Mouse (Mus musculus) CH12.LX (cell line): Measurements from ENCODE around the gene Usp36. TPM values are rescaled to one million over a fixed set of nuclear protein-coding genes. Genes with fewer than 3 reads are reported as not detected.

Experiments
- DNase-seq: peaks from one replicate; pipeline ENCODE4 v3.0.0-alpha.2; 2013; ENCODE audit errors: extremely low read depth
- H3K27ac ChIP-seq: 2 replicates; pipeline ENCODE4 v1.5.1; 2012; ENCODE audit warnings: low read depth, mild to moderate bottlenecking, control low read depth, moderate library complexity; ENCODE audit not compliant: insufficient read depth
- H3K27me3 ChIP-seq: replicated peaks from 2 replicates; pipeline ENCODE3; 2012; ENCODE audit warnings: inconsistent platforms
- H3K36me3 ChIP-seq, 2 experiments: replicated peaks in 1 of 2; 2 replicates each; pipeline versions ENCODE3 to v1.6.1; 2012; ENCODE audit warnings: inconsistent platforms in 1 of 2, low read length in 1 of 2, mild to moderate bottlenecking in 1 of 2, mixed read lengths in 1 of 2, moderate library complexity in 1 of 2; ENCODE audit not compliant: control insufficient read depth in 1 of 2, insufficient read depth in 1 of 2
- H3K4me1 ChIP-seq, 2 experiments: 2 replicates each; pipeline ENCODE4 v1.6.1; 2012; ENCODE audit warnings: inconsistent platforms in 1 of 2, moderate library complexity in 1 of 2; ENCODE audit not compliant: insufficient read depth in 2 of 2, control insufficient read depth in 1 of 2
- H3K4me2 ChIP-seq: 2 replicates; pipeline ENCODE4 v1.6.1; 2012; ENCODE audit warnings: low read depth, mild to moderate bottlenecking, control low read depth; ENCODE audit not compliant: poor library complexity, insufficient read depth, severe bottlenecking
- H3K4me3 ChIP-seq, 3 experiments: fragments of 150-350 bp in 1 of 3; sonication (generic) in 1 of 3; replicated peaks in 1 of 3; 2 replicates each; pipeline versions ENCODE3 to v1.5.1; 2011 to 2012; ENCODE audit warnings: low read depth in 2 of 3, low read length in 2 of 3, mild to moderate bottlenecking in 2 of 3, moderate library complexity in 2 of 3, control low read depth in 1 of 3, improper control_type of control experiment in 1 of 3, inconsistent platforms in 1 of 3, mixed read lengths in 1 of 3; ENCODE audit not compliant: poor library complexity in 1 of 3
- H3K79me2 ChIP-seq: replicated peaks from 2 replicates; pipeline ENCODE4 v1.6.1; 2012; ENCODE audit warnings: mild to moderate bottlenecking, moderate library complexity; ENCODE audit not compliant: control insufficient read depth, poor library complexity, insufficient read depth, severe bottlenecking; ENCODE audit errors: extremely low read depth
- H3K9ac ChIP-seq: 2 replicates; pipeline ENCODE4 v1.6.1; 2012; ENCODE audit warnings: low read depth, mild to moderate bottlenecking, control low read depth, moderate library complexity; ENCODE audit not compliant: insufficient read depth
- H3K9me3 ChIP-seq: replicated peaks from 2 replicates; pipeline ENCODE3; 2012; ENCODE audit warnings: low read length, inconsistent platforms, mixed read lengths
- ETS1 ChIP-seq: conservative IDR thresholded peaks from 2 replicates; pipeline ENCODE4 v1.6.1; 2012; ENCODE audit warnings: low read depth, mild to moderate bottlenecking, inconsistent platforms, low read length, improper control_type of control experiment, moderate library complexity
- IRF4 ChIP-seq: IDR thresholded peaks from 2 replicates; pipeline ENCODE4 v1.6.1; 2014; ENCODE audit warnings: low read depth, mild to moderate bottlenecking, inconsistent platforms, low read length, improper control_type of control experiment
- KAT2A ChIP-seq: IDR thresholded peaks from 2 replicates; pipeline ENCODE4 v1.6.1; 2012; ENCODE audit warnings: low read length, improper control_type of control experiment, inconsistent platforms; ENCODE audit not compliant: insufficient replicate concordance
- MAX ChIP-seq: IDR thresholded peaks from 2 replicates; pipeline ENCODE4 v1.6.1; 2011; ENCODE audit warnings: low read length, improper control_type of control experiment
- MEF2A ChIP-seq: IDR thresholded peaks from 2 replicates; pipeline ENCODE4 v1.6.1; 2014; ENCODE audit warnings: low read depth, mild to moderate bottlenecking, inconsistent platforms, low read length, improper control_type of control experiment, borderline replicate concordance
- MYC ChIP-seq: IDR thresholded peaks from 2 replicates; pipeline ENCODE4 v1.6.1; 2011; ENCODE audit warnings: low read depth, mild to moderate bottlenecking, improper control_type of control experiment, low read length
- NRF1 ChIP-seq: IDR thresholded peaks from 2 replicates; pipeline ENCODE4 v1.6.1; 2014; ENCODE audit warnings: low read depth, mild to moderate bottlenecking, inconsistent platforms, low read length, improper control_type of control experiment, moderate library complexity
- PAX5 ChIP-seq: IDR thresholded peaks from 2 replicates; pipeline ENCODE4 v1.6.1; 2012; ENCODE audit warnings: low read length, inconsistent platforms, mixed read lengths
- POLR2A ChIP-seq: IDR thresholded peaks from 2 replicates; pipeline ENCODE4 v1.6.1; 2011; ENCODE audit warnings: low read depth, mild to moderate bottlenecking, improper control_type of control experiment, low read length
- POLR2AphosphoS2 ChIP-seq: IDR thresholded peaks from 2 replicates; pipeline ENCODE4 v1.6.1; 2011; ENCODE audit warnings: low read depth, low read length, improper control_type of control experiment
- UBTF ChIP-seq: IDR thresholded peaks from 2 replicates; pipeline ENCODE4 v1.6.1; 2012; ENCODE audit warnings: low read depth, mild to moderate bottlenecking, inconsistent platforms, low read length, improper control_type of control experiment, moderate library complexity
- USF2 ChIP-seq: conservative IDR thresholded peaks from 2 replicates; pipeline ENCODE4 v1.6.1; 2011; ENCODE audit warnings: low read depth, low read length, improper control_type of control experiment
- ZKSCAN1 ChIP-seq: IDR thresholded peaks from 2 replicates; pipeline ENCODE4 v1.6.1; 2012; ENCODE audit warnings: low read depth, inconsistent platforms, low read length, improper control_type of control experiment, borderline replicate concordance
- ZMIZ1 ChIP-seq: IDR thresholded peaks from 2 replicates; pipeline ENCODE4 v1.6.1; 2012; ENCODE audit warnings: low read depth, mild to moderate bottlenecking, inconsistent platforms, low read length, improper control_type of control experiment
- ZNF384 ChIP-seq: IDR thresholded peaks from 2 replicates; pipeline ENCODE4 v1.6.1; 2012; ENCODE audit warnings: low read depth, low read length, improper control_type of control experiment, inconsistent platforms
- dilution Hi-C: fragments of 300-500 bp; cut with MboI; formaldehyde crosslinking; loops from 2 replicates; pipeline ENCODE4 v1.14.3; 2020; ENCODE audit warnings: low sequenced_read_pairs; ENCODE audit not compliant: extremely low pct_unique_long_range_greater_than_20kb, extremely low pct_ligation_motif_present
- in situ Hi-C: fragments of 300-500 bp; cut with MboI; formaldehyde crosslinking; loops from 3 replicates; pipeline ENCODE4 v1.14.3; 2019; ENCODE audit warnings: low sequenced_read_pairs, low pct_ligation_motif_present, low pct_unique_long_range_greater_than_20kb, mixed read lengths
- polyA plus RNA-seq: library from polyadenylated mRNA; unstranded; fragments of >175 nt; gene quantifications from 2 replicates; pipeline ENCODE4 v1.2.1, GENCODE M21; 2012; ENCODE audit warnings: low read depth; ENCODE audit not compliant: insufficient read length
- total RNA-seq, 2 experiments: library from RNA; depleted of rRNA; stranded (reverse); fragments of 300-350 nt in 1 of 2; fragments of >200 nt in 1 of 2; gene quantifications; 2 replicates each; pipeline ENCODE4 v1.2.3; 2012 to 2014

Gene Usp36
- total and polyA plus RNA-seq, 3 experiments, result 10.7 to 42.6 (median 19.5) TPM

GRCm38 (mm10) chr11:118232314-118232831 lies 57.7 kb downstream of the Usp36 start (continued):
- peak; percentile 32; the same call in 1 of the 2 replicates for TF ChIP-seq ZNF384

GRCm38 (mm10) chr11:118229941-118230340 lies 60.1 kb downstream of the Usp36 start:
- TF ChIP-seq USF2 (no peak), UBTF (no peak), NRF1 (no peak), MAX (no peak)
- TF ChIP-seq, all 38 proteins: peak for 0
- no peak overlapping the region for H3K9ac ChIP-seq
- peaks cover 10% of the 10 kb centered on the region for H3K9me3 ChIP-seq
- dilution Hi-C loops (no loop called here), in situ Hi-C loops (no loop called here)
- no peak for DNase-seq
- H3K4me1 ChIP-seq, result peaks cover 15 to 85% of the 10 kb centered on the region in 2 experiments
- no peak overlapping the region for H3K4me2 ChIP-seq
- H3K36me3 ChIP-seq, result peaks cover 0 to 44% of the 10 kb centered on the region in 2 experiments
- H3K79me2 ChIP-seq, result peaks cover 9% of the 10 kb centered on the region
- no peak overlapping the region for H3K27ac ChIP-seq
- H3K27me3 ChIP-seq, result no peaks in the 10 kb centered on the region
- H3K4me3 ChIP-seq, result no peak overlapping the region

GRCm38 (mm10) chr11:118227650-118228049 lies 62.4 kb downstream of the Usp36 start:
- DNase-seq, result no peak
- dilution Hi-C loops (no loop called here), in situ Hi-C loops (no loop called here)
- Histone ChIP-seq H3K79me2 (peaks cover 9% of the 10 kb centered on the region), H3K9me3 (peaks cover 10% of the 10 kb centered on the region), H3K27ac (no peak overlapping the region), H3K36me3 (peaks cover 0 to 52% of the 10 kb centered on the region in 2 experiments), H3K4me2 (no peak overlapping the region), H3K4me3 (no peak overlapping the region), H3K27me3 (no peaks in the 10 kb centered on the region), H3K4me1 (peaks cover 9 to 83% of the 10 kb centered on the region in 2 experiments), H3K9ac (no peak overlapping the region)
- TF ChIP-seq POLR2A, result no peak
- no peak for TF ChIP-seq MYC
- no peak for TF ChIP-seq ZKSCAN1
- no peak for TF ChIP-seq PAX5
- TF ChIP-seq POLR2AphosphoS2, result no peak
- TF ChIP-seq ETS1, result no peak
- TF ChIP-seq MAX, result no peak
- TF ChIP-seq UBTF, result no peak
- TF ChIP-seq IRF4, result no peak
- no peak for TF ChIP-seq MEF2A
- TF ChIP-seq KAT2A, result no peak
- TF ChIP-seq ZMIZ1, result no peak
